Mouse (Mus musculus) Muller cell, postnatal 12 days (primary cell): Measurements from ENCODE around the gene Gm49361.

Experiments used
- DNase-seq: peaks from one replicate; pipeline ENCODE4 v3.0.0-alpha.2; 2015; ENCODE audit errors: inconsistent ontology term

The Gm49361 gene

GRCm38 (mm10) chr14:57620598-57621236 lies 125.2 kb downstream of the Gm49361 start:
- DNase-seq = no peak

GRCm38 (mm10) chr14:57619487-57619886 lies 126.4 kb downstream of the Gm49361 start:
- DNase-seq = peak; percentile 72

GRCm38 (mm10) chr14:57617675-57618074 lies 128.2 kb downstream of the Gm49361 start:
- DNase-seq = no peak

GRCm38 (mm10) chr14:57616339-57616965 lies 129.5 kb downstream of the Gm49361 start:
- DNase-seq = no peak

GRCm38 (mm10) chr14:57615828-57616227 lies 130.1 kb downstream of the Gm49361 start:
- no peak for DNase-seq

- no peak for DNase-seq
Measured at GRCm38 (mm10) chr14:57611034-57611433, 134.9 kb downstream of the Gm49361 start.

GRCm38 (mm10) chr14:57609816-57610329 lies 136.0 kb downstream of the Gm49361 start:
- DNase-seq = no peak

- DNase-seq = peak; percentile 90
Measured at GRCm38 (mm10) chr14:57607500-57607899, 138.4 kb downstream of the Gm49361 start.

GRCm38 (mm10) chr14:57606663-57607365 lies 139.1 kb downstream of the Gm49361 start:
- no peak for DNase-seq

GRCm38 (mm10) chr14:57593279-57593678 lies 152.6 kb downstream of the Gm49361 start:
- no peak for DNase-seq
